Comparison of ENCODE assay signal across 40 mouse cellular contexts in the genomic region with DNA sequence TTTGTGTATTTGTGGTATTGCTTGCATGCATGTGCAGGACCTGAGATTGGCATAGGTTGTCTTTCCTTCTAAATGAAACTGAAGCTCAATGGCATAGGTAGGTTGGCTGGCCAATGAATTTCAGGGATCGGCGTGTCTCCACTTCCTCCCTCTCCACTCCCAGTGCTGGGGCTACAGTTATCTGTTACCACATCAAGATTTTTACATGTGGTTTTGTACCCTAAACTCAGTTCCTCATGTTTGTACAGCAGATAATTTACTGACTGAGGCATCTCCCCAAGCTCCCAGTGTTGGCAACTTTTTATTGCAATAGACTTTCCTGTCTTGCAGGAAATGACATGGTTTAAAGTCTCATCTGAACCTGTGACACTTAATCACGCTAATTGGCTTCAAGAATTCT. TPM values are rescaled to one million over a fixed set of nuclear protein-coding genes. Genes with fewer than 3 reads are reported as not detected.
"Had no signal": no experiment of that assay in that cellular context is flagged by ENCODE, and none has a peak within 500 bp of the region (broad histone marks: within the 10 kb centered on the region; RNA-seq: fewer than 3 reads in every experiment).

No protein-coding gene starts in this region.

- H3K4me1 ChIP-seq: heart, embryonic 10.5 days; heart, embryonic 13.5 days; heart, embryonic 15.5 days; hindbrain, embryonic 10.5 days; hindbrain, embryonic 13.5 days; hindbrain, embryonic 15.5 days; kidney, embryonic 15.5 days; limb, embryonic 13.5 days; limb, embryonic 15.5 days; liver, embryonic 12.5 days had no signal

- ATAC-seq: hindbrain, postnatal 0 days; intestine, embryonic 16.5 days; liver, embryonic 12.5 days had no signal

- H3K9me3 ChIP-seq: heart, embryonic 10.5 days; heart, embryonic 13.5 days; heart, embryonic 15.5 days; hindbrain, embryonic 10.5 days; hindbrain, embryonic 13.5 days; hindbrain, embryonic 15.5 days; kidney, embryonic 15.5 days; limb, embryonic 13.5 days; limb, embryonic 15.5 days; liver, embryonic 12.5 days had no signal

- DNase-seq: gastrocnemius, postnatal 14 days; gastrocnemius, postnatal 36 days; heart, adult 18-20 months; heart, postnatal 14 days; heart, postnatal 36 days; kidney, adult 11 months; kidney, adult 2 months; kidney, adult 9 months; kidney, postnatal 14 days; kidney, postnatal 36 days; layer of hippocampus, adult 9-11 months; layer of hippocampus, postnatal 36 days; left cerebral cortex, postnatal 4 days had no signal

- H3K4me3 ChIP-seq: heart, embryonic 10.5 days; heart, embryonic 13.5 days; heart, embryonic 15.5 days; hindbrain, embryonic 10.5 days; hindbrain, embryonic 13.5 days; hindbrain, embryonic 15.5 days; kidney, embryonic 15.5 days; limb, embryonic 13.5 days; limb, embryonic 15.5 days; liver, embryonic 12.5 days had no signal

- H3K9ac ChIP-seq: heart, embryonic 13.5 days; heart, embryonic 15.5 days; hindbrain, embryonic 13.5 days; hindbrain, embryonic 15.5 days; kidney, embryonic 15.5 days; limb, embryonic 13.5 days; limb, embryonic 15.5 days; liver, embryonic 12.5 days; liver, embryonic 14.5 days had no signal

- H3K4me2 ChIP-seq: heart, embryonic 13.5 days; heart, embryonic 15.5 days; hindbrain, embryonic 13.5 days; hindbrain, embryonic 15.5 days; kidney, embryonic 15.5 days; limb, embryonic 13.5 days; limb, embryonic 15.5 days; liver, embryonic 12.5 days had no signal

- H3K27me3 ChIP-seq: heart, embryonic 13.5 days; heart, embryonic 15.5 days; hindbrain, embryonic 13.5 days; hindbrain, embryonic 15.5 days; kidney, embryonic 15.5 days; limb, embryonic 13.5 days; limb, embryonic 15.5 days; liver, embryonic 12.5 days had no signal

- H3K27ac ChIP-seq: heart, embryonic 10.5 days; heart, embryonic 13.5 days; heart, embryonic 15.5 days; hindbrain, embryonic 10.5 days; hindbrain, embryonic 13.5 days; hindbrain, embryonic 15.5 days; hindbrain, postnatal 0 days; kidney, embryonic 15.5 days; kidney, postnatal 0 days; limb, embryonic 13.5 days; limb, embryonic 15.5 days; liver, embryonic 12.5 days; liver, embryonic 14.5 days had no signal

- H3K36me3 ChIP-seq: heart, embryonic 10.5 days; heart, embryonic 13.5 days; heart, embryonic 15.5 days; hindbrain, embryonic 10.5 days; hindbrain, embryonic 13.5 days; hindbrain, embryonic 15.5 days; kidney, embryonic 15.5 days; limb, embryonic 13.5 days; limb, embryonic 15.5 days; liver, embryonic 12.5 days had no signal

RNA-seq across cellular contexts. Expression of gene Gm15155, which starts 21.4 kb away (rescaled TPM):
- total RNA-seq: gastrocnemius, adult 18-20 months; gastrocnemius, adult 8-10 months; gastrocnemius, postnatal 14 days; gastrocnemius, postnatal 36 days; heart, adult 18-20 months; heart, adult 8-10 months; heart, postnatal 14 days; heart, postnatal 36 days; hindbrain, postnatal 0 days; layer of hippocampus, adult 18-20 months; layer of hippocampus, adult 8-10 months; layer of hippocampus, postnatal 14 days; layer of hippocampus, postnatal 36 days; liver, adult 2 months had no signal
- polyA plus RNA-seq: gonadal fat pad, adult 2 months; heart, embryonic 10.5 days; heart, embryonic 13.5 days; heart, embryonic 15.5 days; heart, postnatal 0 days; hindbrain, embryonic 10.5 days; hindbrain, embryonic 13.5 days; intestine, embryonic 14.5 days; intestine, embryonic 16.5 days; kidney, adult 2 months; kidney, embryonic 15.5 days; kidney, postnatal 0 days; large intestine, adult 2 months; limb, embryonic 11.5 days; limb, embryonic 13.5 days; limb, embryonic 15.5 days; liver, adult 2 months; liver, embryonic 12.5 days; liver, embryonic 14.5 days; liver, embryonic 16.5 days had no signal

RNA-seq across cellular contexts. Expression of gene Ptchd1, which starts 22.4 kb away (rescaled TPM):
- total RNA-seq: gastrocnemius, postnatal 36 days; heart, adult 18-20 months; liver, adult 2 months had no signal
- polyA plus RNA-seq: large intestine, adult 2 months; liver, adult 2 months; liver, embryonic 16.5 days had no signal
